Mouse (Mus musculus) MN1 (cell line): ENCODE measurements around the gene Slc41a2.
A peak's percentile ranks its signal among the peaks of the same experiment; 100 is the strongest.
"Not testable (repeated sequence)": the region's sequence is repeated elsewhere in the genome, so short reads cannot be mapped to it uniquely, and the experiment has no call there.

ENCODE experiments used
- DNase-seq: peaks from one replicate; pipeline ENCODE4 v3.0.0-alpha.2; 2016; ENCODE audit warnings: low spot score

Slc41a2 gene

GRCm38 (mm10) chr10:83337159-83337951 is at the start of gene Slc41a2:
Gene Slc41a2, minus strand, starts transcription at chr10:83337882.
- peak; percentile 91 for DNase-seq

- DNase-seq = no peak
These were observed 47.7 kb upstream of the Slc41a2 start for GRCm38 (mm10) chr10:83385330-83385910.

- DNase-seq = no peak
These were observed 47.0 kb upstream of the Slc41a2 start for GRCm38 (mm10) chr10:83384456-83385215.

- no peak for DNase-seq
These were observed 46.2 kb upstream of the Slc41a2 start for GRCm38 (mm10) chr10:83383863-83384262.

- no peak for DNase-seq
These were observed 45.3 kb upstream of the Slc41a2 start for GRCm38 (mm10) chr10:83382988-83383387.

- DNase-seq = no peak
These were observed 44.8 kb upstream of the Slc41a2 start for GRCm38 (mm10) chr10:83382528-83382927.

- no peak for DNase-seq
These were observed 42.8 kb upstream of the Slc41a2 start for GRCm38 (mm10) chr10:83380501-83380900.

- no peak for DNase-seq
These were observed 40.6 kb upstream of the Slc41a2 start for GRCm38 (mm10) chr10:83378083-83378833.

- DNase-seq = no peak
These were observed 39.4 kb upstream of the Slc41a2 start for GRCm38 (mm10) chr10:83376911-83377682.

- DNase-seq = not testable (repeated sequence)
These were observed 37.8 kb upstream of the Slc41a2 start for GRCm38 (mm10) chr10:83375458-83375857.

- DNase-seq = no peak
These were observed 36.5 kb upstream of the Slc41a2 start for GRCm38 (mm10) chr10:83374045-83374656.

- DNase-seq = no peak
These were observed 31.2 kb upstream of the Slc41a2 start for GRCm38 (mm10) chr10:83368918-83369317.

- DNase-seq = no peak
These were observed 25.8 kb upstream of the Slc41a2 start for GRCm38 (mm10) chr10:83363451-83363850.

GRCm38 (mm10) chr10:83361643-83362382 is 24.1 kb upstream of the Slc41a2 start:
- peak; percentile 59 for DNase-seq

- no peak for DNase-seq
These were observed 22.7 kb upstream of the Slc41a2 start for GRCm38 (mm10) chr10:83360356-83360755.

GRCm38 (mm10) chr10:83359956-83360355 is 22.3 kb upstream of the Slc41a2 start, which contains the start of gene D10Wsu102e:
Gene D10Wsu102e, plus strand, starts transcription at chr10:83360221.
- peak; percentile 97 for DNase-seq

- no peak for DNase-seq
These were observed 21.8 kb upstream of the Slc41a2 start for GRCm38 (mm10) chr10:83359451-83359850.

GRCm38 (mm10) chr10:83356416-83356815 is 18.7 kb upstream of the Slc41a2 start:
- DNase-seq = no peak

- DNase-seq = peak; percentile 80
These were observed 16.6 kb upstream of the Slc41a2 start for GRCm38 (mm10) chr10:83354333-83354719.
